Mouse (Mus musculus) cortical plate, adult 2 months (tissue): ENCODE measurements around the gene B3galt4.

ENCODE experiments used
- CTCF ChIP-seq: fragments of 200-500 bp; IDR thresholded peaks from 2 replicates; pipeline ENCODE4 v1.5.1; 2011; ENCODE audit warnings: mild to moderate bottlenecking, control low read depth, low read length; ENCODE audit not compliant: insufficient read depth; ENCODE audit errors: extremely low read depth
- POLR2A ChIP-seq: fragments of 200-500 bp; IDR thresholded peaks from 2 replicates; pipeline ENCODE4 v1.6.1; 2011; ENCODE audit warnings: mild to moderate bottlenecking, low read length, control low read depth; ENCODE audit not compliant: insufficient read depth; ENCODE audit errors: extremely low read depth

GRCm38 (mm10) chr17:33952879-33953278 is 1.6 kb upstream of the B3galt4 start:
- TF ChIP-seq CTCF (no peak), POLR2A (no peak)
